Mouse (Mus musculus) olfactory bulb, adult 2 months (tissue): ENCODE results near the gene Spink8.

ENCODE experiments used
- CTCF ChIP-seq: fragments of 200-500 bp; IDR thresholded peaks from 2 replicates; pipeline ENCODE4 v1.5.1; 2012; ENCODE audit warnings: low read depth, mild to moderate bottlenecking, low read length, moderate library complexity; ENCODE audit not compliant: insufficient read depth
- POLR2A ChIP-seq: fragments of 200-500 bp; IDR thresholded peaks from 2 replicates; pipeline ENCODE4 v1.6.1; 2012; ENCODE audit warnings: mild to moderate bottlenecking, low read depth, low read length, moderate library complexity; ENCODE audit not compliant: insufficient read depth

GRCm38 (mm10) chr9:109875695-109876601, 63.9 kb downstream of the Spink8 start:
- TF ChIP-seq CTCF (no peak), POLR2A (no peak)
